Mouse (Mus musculus) layer of hippocampus, adult 9-11 months (tissue): ENCODE results near the gene Rgs17.

ENCODE experiments used
- DNase-seq: peaks from one replicate; pipeline ENCODE4 v3.0.0; 2022

Gene Rgs17

GRCm38 (mm10) chr10:5823740-5824491, 98.3 kb downstream of the Rgs17 start, which contains the start of gene Mtrf1l:
Gene Mtrf1l (minus strand): TSS chr10:5823910.
- peak; percentile 96 for DNase-seq

GRCm38 (mm10) chr10:5823291-5823739, 98.9 kb downstream of the Rgs17 start:
- peak; percentile 33 for DNase-seq

- no peak for DNase-seq
These were observed 103.4 kb downstream of the Rgs17 start for GRCm38 (mm10) chr10:5818772-5819171.

- no peak for DNase-seq
These were observed 106.2 kb downstream of the Rgs17 start for GRCm38 (mm10) chr10:5815968-5816367.

GRCm38 (mm10) chr10:5813724-5814123, 108.5 kb downstream of the Rgs17 start:
- no peak for DNase-seq

GRCm38 (mm10) chr10:5807683-5808082, 114.5 kb downstream of the Rgs17 start:
- DNase-seq = no peak

- no peak for DNase-seq
These were observed 115.2 kb downstream of the Rgs17 start for GRCm38 (mm10) chr10:5806996-5807395.

- no peak for DNase-seq
These were observed 115.8 kb downstream of the Rgs17 start for GRCm38 (mm10) chr10:5806416-5806815.

- peak; percentile 96 for DNase-seq
These were observed 116.4 kb downstream of the Rgs17 start for GRCm38 (mm10) chr10:5805731-5806307.

GRCm38 (mm10) chr10:5805243-5805730, 116.9 kb downstream of the Rgs17 start, which contains the start of gene Fbxo5:
Gene Fbxo5 (minus strand): TSS chr10:5805600.
- DNase-seq = peak; percentile 100

- DNase-seq = no peak
These were observed 117.5 kb downstream of the Rgs17 start for GRCm38 (mm10) chr10:5804691-5805156.

GRCm38 (mm10) chr10:5803739-5804138, 118.5 kb downstream of the Rgs17 start:
- DNase-seq = no peak

GRCm38 (mm10) chr10:5802866-5803265, 119.3 kb downstream of the Rgs17 start:
- no peak for DNase-seq

- no peak for DNase-seq
These were observed 121.7 kb downstream of the Rgs17 start for GRCm38 (mm10) chr10:5800490-5800889.

- no peak for DNase-seq
These were observed 124.1 kb downstream of the Rgs17 start for GRCm38 (mm10) chr10:5798069-5798468.

- DNase-seq = no peak
These were observed 131.5 kb downstream of the Rgs17 start for GRCm38 (mm10) chr10:5790657-5791056.

- no peak for DNase-seq
These were observed 135.3 kb downstream of the Rgs17 start for GRCm38 (mm10) chr10:5786923-5787322.
